Mouse (Mus musculus): Measurements from ENCODE around the gene Tmem178. TPM values are rescaled to one million over a fixed set of nuclear protein-coding genes. Genes with fewer than 3 reads are reported as not detected.

The Tmem178 gene
- total and polyA plus RNA-seq, 3 experiments: 0.18 to 0.31 (median 0.25) TPM

GRCm38 (mm10) chr17:81045115-81045514 lies 100.7 kb downstream of the Tmem178 start:
- Histone ChIP-seq H3K4me3 (no peak overlapping the region), H3K79me2 (replicated peaks; ENCODE audit: control insufficient read depth, insufficient read depth, low read length) (no peaks in the 10 kb centered on the region), H3K27me3 (ENCODE audit: control insufficient read depth, insufficient read depth, low read length) (no peaks in the 10 kb centered on the region), H3K36me3 (ENCODE audit: control insufficient read depth, insufficient read depth, low read length) (no peaks in the 10 kb centered on the region), H3K4me1 (ENCODE audit: control insufficient read depth, insufficient read depth, low read length) (no peaks in the 10 kb centered on the region), H3K9ac (ENCODE audit: low read depth, low read length) (no peak overlapping the region), H3K27ac (no peak overlapping the region)
- 73% methylated on average over 6 of the region's 6 CpGs for WGBS
- no peak for DNase-seq
- intact Hi-C loops (cut with DNase I): no loop called here
- TF ChIP-seq POLR2A (IDR thresholded peaks at IDR 0.05; ENCODE audit: insufficient read depth, low read depth, low read length): no peak
- TF ChIP-seq EP300 (IDR thresholded peaks at IDR 0.05; ENCODE audit: insufficient read depth, low read depth, low read length): no peak
- TF ChIP-seq CTCF (IDR thresholded peaks at IDR 0.05): no peak

DNA sequence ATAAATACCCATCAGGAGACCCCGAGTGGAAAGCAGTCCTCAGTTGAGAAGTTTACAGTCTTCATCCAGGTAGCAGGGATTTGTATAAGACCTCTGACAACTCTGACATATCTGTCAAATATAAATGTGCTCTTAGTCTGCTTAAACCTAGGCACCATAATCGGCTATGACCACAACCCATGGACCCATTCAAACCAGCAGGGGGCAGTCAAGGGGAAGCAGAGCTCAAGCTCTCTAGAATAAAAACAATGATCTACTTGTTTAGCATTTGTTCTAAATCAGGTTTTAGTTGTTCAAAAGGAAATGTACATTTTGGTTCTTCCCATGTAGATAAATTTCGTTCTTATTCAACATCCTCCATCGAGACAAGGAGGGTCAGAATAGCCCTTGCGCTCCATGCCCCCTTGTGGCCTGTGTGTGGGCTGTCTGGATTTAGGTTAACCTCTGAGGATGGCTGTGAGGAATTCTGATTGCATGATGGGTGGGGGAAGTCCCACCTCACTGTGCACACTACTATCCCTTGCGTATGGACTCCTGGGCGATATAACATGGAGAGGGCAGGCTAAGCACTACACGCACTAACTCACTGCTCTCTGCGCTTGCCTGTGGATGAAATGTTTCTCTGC lies 101.2 kb downstream of the Tmem178 start:
- Histone ChIP-seq H3K27me3 (ENCODE audit: control insufficient read depth, insufficient read depth, low read length) (no peaks in the 10 kb centered on the region), H3K4me1 (ENCODE audit: control insufficient read depth, insufficient read depth, low read length) (no peaks in the 10 kb centered on the region), H3K79me2 (replicated peaks; ENCODE audit: control insufficient read depth, insufficient read depth, low read length) (no peaks in the 10 kb centered on the region), H3K4me3 (no peak overlapping the region), H3K27ac (no peak overlapping the region), H3K9ac (ENCODE audit: low read depth, low read length) (no peak overlapping the region), H3K36me3 (ENCODE audit: control insufficient read depth, insufficient read depth, low read length) (no peaks in the 10 kb centered on the region)
- WGBS: 80% methylated on average over 9 of the region's 9 CpGs
- peak in 1 of 2 experiments; percentile 33 for DNase-seq
- intact Hi-C loops (cut with DNase I): no loop called here
- TF ChIP-seq POLR2A (IDR thresholded peaks at IDR 0.05; ENCODE audit: insufficient read depth, low read depth, low read length) (no peak), CTCF (IDR thresholded peaks at IDR 0.05) (peak; percentile 73), EP300 (IDR thresholded peaks at IDR 0.05; ENCODE audit: insufficient read depth, low read depth, low read length) (no peak)

DNA sequence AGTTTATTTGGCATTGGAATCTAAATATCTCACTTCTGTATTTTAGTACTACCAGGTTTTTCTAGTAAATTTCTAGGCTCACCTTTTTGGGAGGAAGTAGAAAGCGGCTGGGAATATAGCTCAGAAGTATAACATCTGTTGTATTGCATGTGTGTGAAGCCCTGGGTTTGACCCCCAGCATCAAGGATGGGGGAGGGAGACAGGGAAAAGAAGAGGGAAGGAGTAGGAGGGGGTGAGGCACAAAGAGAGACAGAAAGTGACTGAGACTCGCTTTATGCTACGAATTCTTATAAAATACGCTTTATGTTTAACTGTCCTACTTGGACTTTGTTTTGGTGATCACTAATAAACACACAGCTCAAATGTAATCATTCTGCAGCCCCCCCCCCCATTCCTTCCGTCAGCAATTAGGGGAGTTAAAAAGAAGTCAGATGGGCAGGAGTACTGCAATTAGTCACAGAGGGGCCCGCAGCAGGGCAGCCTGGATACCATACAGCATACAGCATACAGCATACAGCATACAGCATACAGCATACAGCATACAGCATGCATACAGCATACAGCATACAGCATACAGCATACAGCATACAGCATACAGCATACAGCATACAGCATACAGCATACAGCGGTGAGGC lies 103.6 kb downstream of the Tmem178 start:
- intact Hi-C loops (cut with DNase I): no loop called here
- no peaks in the 10 kb centered on the region for H3K79me2 ChIP-seq (replicated peaks; ENCODE audit: control insufficient read depth, insufficient read depth, low read length)
- WGBS: 93% methylated on average over 7 of the region's 7 CpGs
- TF ChIP-seq POLR2A (IDR thresholded peaks at IDR 0.05; ENCODE audit: insufficient read depth, low read depth, low read length): no peak
- TF ChIP-seq EP300 (IDR thresholded peaks at IDR 0.05; ENCODE audit: insufficient read depth, low read depth, low read length): no peak
- TF ChIP-seq CTCF (IDR thresholded peaks at IDR 0.05): no peak
- H3K4me3 ChIP-seq: no peak overlapping the region
- H3K27ac ChIP-seq: no peak overlapping the region
- H3K4me1 ChIP-seq (ENCODE audit: control insufficient read depth, insufficient read depth, low read length): no peaks in the 10 kb centered on the region
- no peak for DNase-seq
- no peaks in the 10 kb centered on the region for H3K36me3 ChIP-seq (ENCODE audit: control insufficient read depth, insufficient read depth, low read length)
- no peak overlapping the region for H3K9ac ChIP-seq (ENCODE audit: low read depth, low read length)
- H3K27me3 ChIP-seq (ENCODE audit: control insufficient read depth, insufficient read depth, low read length): no peaks in the 10 kb centered on the region

Other genes with a start within 250 kb of the Tmem178 start
- 10 to 100 TPM; 24.4 to 24.7 TPM for gene Map4k3, start 216.1 kb upstream of the Tmem178 start, total RNA-seq (2021)
- gene Map4k3, start 216.1 kb upstream of the Tmem178 start, polyA plus RNA-seq (2012; rRNA removed): 12.8 and 20.3 TPM in 2 replicates
- gene Thumpd2, start 120.5 kb downstream of the Tmem178 start, total RNA-seq (2021): 1 to 10 TPM; 3.9 to 4.8 TPM
- gene Thumpd2, start 120.5 kb downstream of the Tmem178 start, polyA plus RNA-seq (2012; rRNA removed): 1.2 and 1.4 TPM in 2 replicates

Measured in heart, adult 2 months (tissue).